Mouse (Mus musculus) C2C12 (cell line): ENCODE measurements around the gene Zfhx3.

Source experiments
- CEBPB ChIP-seq: IDR thresholded peaks from one replicate; pipeline ENCODE4 v1.6.1; 2011; ENCODE audit warnings: low read depth, mild to moderate bottlenecking, control low read depth, moderate library complexity
- CTCF ChIP-seq: IDR thresholded peaks from one replicate; pipeline ENCODE4 v1.5.1; 2011; ENCODE audit not compliant: control insufficient read depth, insufficient read depth, insufficient read length
- MYOD1 ChIP-seq: IDR thresholded peaks from one replicate; pipeline ENCODE4 v1.6.1; 2011; ENCODE audit warnings: low read depth; ENCODE audit not compliant: control insufficient read depth, insufficient read length
- MYOG ChIP-seq: IDR thresholded peaks from one replicate; pipeline ENCODE4 v1.6.1; 2011; ENCODE audit not compliant: control insufficient read depth, insufficient read length; ENCODE audit errors: extremely low read depth
- USF1 ChIP-seq: IDR thresholded peaks from one replicate; pipeline ENCODE4 v1.6.1; 2011; ENCODE audit warnings: low read depth, mild to moderate bottlenecking, control low read depth, moderate library complexity

DNA sequence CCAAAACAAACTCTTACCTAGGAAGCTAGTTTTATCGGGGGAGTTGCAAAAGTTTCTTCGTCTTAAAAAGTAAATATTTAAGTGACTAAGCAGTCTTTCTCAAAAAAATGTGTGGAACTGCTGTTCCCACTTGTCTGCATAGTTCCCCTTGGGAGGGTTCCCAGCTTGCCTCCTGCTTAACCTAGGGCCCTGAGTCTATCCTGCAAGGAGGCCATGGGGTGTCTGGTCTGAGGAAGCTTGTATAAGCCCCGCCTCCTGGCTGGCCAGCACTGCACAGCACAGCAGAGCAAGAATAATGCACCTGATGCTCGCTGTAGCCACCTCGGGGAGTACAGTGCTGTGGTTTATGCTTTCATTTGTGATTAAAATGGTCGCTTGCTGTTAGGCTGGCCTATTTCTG lies 775.6 kb downstream of the Zfhx3 start:
- TF ChIP-seq CTCF (no peak), USF1 (no peak), MYOD1 (no peak), CEBPB (no peak), MYOG (no peak)
